Mouse (Mus musculus): Measurements from ENCODE around the gene Meis1.

The Meis1 gene

GRCm38 (mm10) chr11:18830087-18830486, 188.7 kb downstream of the Meis1 start:
- no peak for DNase-seq (ENCODE audit: low read depth, low spot score)

Measured in ES-CJ7 (cell line).